In the genomic region with DNA sequence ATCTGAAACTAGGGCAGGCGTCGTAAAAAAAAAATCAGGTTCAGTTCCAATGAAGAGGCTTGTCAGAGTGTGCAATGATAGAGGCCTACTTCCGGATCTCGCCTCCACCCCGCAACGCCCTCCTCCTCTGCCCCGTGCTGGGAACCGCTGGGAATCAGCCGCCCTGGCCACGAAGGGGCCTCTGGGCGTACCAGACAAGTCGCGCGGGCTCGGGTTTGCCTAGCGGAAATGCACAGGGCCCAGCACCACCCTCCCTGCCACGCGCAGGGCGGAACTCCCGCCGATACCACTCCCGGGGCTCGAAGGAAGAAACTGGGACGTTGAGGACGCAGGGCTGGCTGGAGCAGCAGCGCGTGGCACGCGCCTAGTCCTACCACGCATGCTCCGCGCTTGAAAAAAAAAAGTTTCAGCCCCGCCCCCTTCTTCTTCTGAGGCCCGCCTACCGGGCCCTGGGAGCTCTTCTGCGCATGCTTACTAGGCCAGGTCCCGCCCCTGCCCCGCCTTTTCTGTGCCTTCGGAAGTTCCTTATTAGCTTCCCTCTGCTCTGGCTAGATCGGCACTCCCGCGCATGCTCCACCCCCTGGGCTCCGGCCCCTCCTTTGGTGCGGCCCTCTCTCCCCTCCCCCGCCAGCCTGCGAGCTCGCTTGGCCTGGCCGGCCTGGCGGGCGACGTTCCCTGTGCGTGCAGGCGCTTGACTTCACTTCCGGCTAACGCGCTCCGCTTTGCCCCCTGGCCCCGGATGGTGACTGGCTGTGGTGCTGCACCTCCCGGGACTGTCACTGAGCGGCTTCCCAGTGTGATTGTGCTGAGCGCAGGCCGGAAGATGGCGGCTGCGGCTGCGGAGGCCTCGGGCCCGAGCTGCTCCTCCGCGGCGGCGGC, we compare ENCODE assay signal across 7 mouse cellular contexts. TPM values are rescaled to one million over a fixed set of nuclear protein-coding genes. Genes with fewer than 3 reads are reported as not detected.
DNase-seq lines count a peak whose midpoint lies in the region; ATAC-seq lines count a peak whose summit lies in the region.

TSS of gene Birc6 (plus strand) at position 567 of the 879 bp plus-strand sequence.

- DNase-seq in adrenal gland, adult 8-10 months, result peak; percentile 100
- peak; percentile 100 for DNase-seq in embryo, embryonic 9.5 days (ENCODE audit: extremely low spot score)
- DNase-seq in gastrocnemius, postnatal 4 days (ENCODE audit: low spot score in 2 of 2), result peak; percentile 100
- peak; percentile 100 for DNase-seq in left cerebral cortex, postnatal 36 days (ENCODE audit: low spot score in 2 of 2)
- peak; percentile 100 for DNase-seq in midbrain, embryonic 11.5 days (ENCODE audit: low spot score, missing footprints)
- peak; percentile 100 for DNase-seq in skeletal muscle tissue, adult 2 months (ENCODE audit: low read depth, low spot score)

- peaks cover 12% of the 10 kb centered on the region for H3K4me1 ChIP-seq in intestine, embryonic 16.5 days (ENCODE audit: control insufficient read depth, insufficient read depth, low read length)
- H3K4me1 ChIP-seq in midbrain, embryonic 11.5 days (ENCODE audit: control insufficient read depth, insufficient read depth, low read length), result peaks cover 16% of the 10 kb centered on the region

- intact Hi-C loops in left cerebral cortex, postnatal 36 days (cut with DNase I), result loop anchor here (5.0 kb wide), 1 partner anchor 36 kb away; no protein-coding TSS in a partner anchor

- no peaks in the 10 kb centered on the region for H3K27me3 ChIP-seq in intestine, embryonic 16.5 days (replicated peaks; ENCODE audit: control insufficient read depth, insufficient read depth, low read length)
- no peaks in the 10 kb centered on the region for H3K27me3 ChIP-seq in midbrain, embryonic 11.5 days (ENCODE audit: control insufficient read depth, insufficient read depth, low read length)

- no peaks in the 10 kb centered on the region for H3K36me3 ChIP-seq in intestine, embryonic 16.5 days (ENCODE audit: control insufficient read depth, insufficient read depth, low read length)
- H3K36me3 ChIP-seq in midbrain, embryonic 11.5 days (ENCODE audit: control insufficient read depth, insufficient read depth, low read length), result no peaks in the 10 kb centered on the region

- H3K9me3 ChIP-seq in intestine, embryonic 16.5 days (ENCODE audit: control insufficient read depth, low read length), result no peaks in the 10 kb centered on the region
- H3K9me3 ChIP-seq in midbrain, embryonic 11.5 days (ENCODE audit: control insufficient read depth, low read length), result no peaks in the 10 kb centered on the region

- H3K9ac ChIP-seq in intestine, embryonic 16.5 days (ENCODE audit: low read depth, low read length), result peak within 1 kb of the TSS; percentile 98
- peak within 1 kb of the TSS; percentile 97 for H3K9ac ChIP-seq in midbrain, embryonic 11.5 days (ENCODE audit: low read length)

- ATAC-seq in intestine, embryonic 16.5 days, result peak; percentile 97
- peak; percentile 98 for ATAC-seq in midbrain, embryonic 11.5 days (ENCODE audit: low FRiP score)

- H3K4me3 ChIP-seq in intestine, embryonic 16.5 days (ENCODE audit: low read length), result peak within 1 kb of the TSS; percentile 99
- peak within 1 kb of the TSS; percentile 98 for H3K4me3 ChIP-seq in midbrain, embryonic 11.5 days (ENCODE audit: low read depth, low read length)

- WGBS in intestine, embryonic 16.5 days, result under 1% methylated on average over 70 of the region's 71 CpGs
- WGBS in midbrain, embryonic 11.5 days, result under 1% methylated on average over 71 of the region's 71 CpGs

- H3K27ac ChIP-seq in intestine, embryonic 16.5 days (ENCODE audit: low read length), result peak within 1 kb of the TSS; percentile 99
- H3K27ac ChIP-seq in midbrain, embryonic 11.5 days (ENCODE audit: low read depth, low read length), result peak within 1 kb of the TSS; percentile 97

- peak within 1 kb of the TSS; percentile 88 for H3K4me2 ChIP-seq in intestine, embryonic 16.5 days (ENCODE audit: low read depth, low read length)
- peak within 1 kb of the TSS; percentile 63 for H3K4me2 ChIP-seq in midbrain, embryonic 11.5 days

RNA-seq across cellular contexts. Expression of gene Birc6, which starts in this region (rescaled TPM):
- 100 to 1,000 TPM; 114 to 157 (median 124) TPM for total RNA-seq in adrenal gland, adult 8-10 months (2022)
- total RNA-seq in gastrocnemius, postnatal 4 days (2021), result 10 to 100 TPM; 97.9 to 98.0 TPM
- 51.2 and 55.0 TPM in 2 replicates for polyA plus RNA-seq in intestine, embryonic 16.5 days (2015; fragmentation: Nextera tagmentation; extraction: Ambion mirVana)
- total RNA-seq in left cerebral cortex, postnatal 36 days (2021), result 100 to 1,000 TPM; 122 to 148 TPM
- 83.5 and 91.6 TPM in 2 replicates for polyA plus RNA-seq in midbrain, embryonic 11.5 days (2014; fragmentation: Nextera tagmentation; extraction: Ambion mirVana)

Comparison
In these comparisons a context has a peak if more than half of its experiments do, and no peak if none do; other contexts are left out.
1. Peak in every context shown above with its lines: DNase-seq, ATAC-seq, H3K4me3 ChIP-seq and H3K27ac ChIP-seq.